Mouse (Mus musculus) layer of hippocampus, adult 18-20 months (tissue): ENCODE results near the gene Gm960. TPM values are rescaled to one million over a fixed set of nuclear protein-coding genes. Genes with fewer than 3 reads are reported as not detected.

Experiments
- DNase-seq, 2 experiments: peaks; one replicate each; pipeline ENCODE4 v3.0.0; 2022; ENCODE audit warnings: low spot score in 2 of 2
- long read RNA-seq: library from polyadenylated mRNA; stranded (forward); transcript quantifications from one replicate; pipeline ENCODE4 v2.0.0, GENCODE M21; 2021
- total RNA-seq, 2 experiments: library from RNA; stranded (reverse); gene quantifications; 2 replicates each; pipeline ENCODE4 v1.2.3; 2021

Gene Gm960
- 1 to 10 TPM; 1.1 to 1.6 TPM for total RNA-seq
- long read RNA-seq, partial matches to known transcripts, result 0 of 1 reads
- long read RNA-seq, other reads (novel, unspliced or antisense), result 1 of 1 reads

- DNase-seq, result peak; percentile 83 to 93
Observed at GRCm38 (mm10) chr19:4698205-4698677, at the start of gene Gm960. TSS of gene Gm960 (minus strand) at chr19:4698668.

DNA sequence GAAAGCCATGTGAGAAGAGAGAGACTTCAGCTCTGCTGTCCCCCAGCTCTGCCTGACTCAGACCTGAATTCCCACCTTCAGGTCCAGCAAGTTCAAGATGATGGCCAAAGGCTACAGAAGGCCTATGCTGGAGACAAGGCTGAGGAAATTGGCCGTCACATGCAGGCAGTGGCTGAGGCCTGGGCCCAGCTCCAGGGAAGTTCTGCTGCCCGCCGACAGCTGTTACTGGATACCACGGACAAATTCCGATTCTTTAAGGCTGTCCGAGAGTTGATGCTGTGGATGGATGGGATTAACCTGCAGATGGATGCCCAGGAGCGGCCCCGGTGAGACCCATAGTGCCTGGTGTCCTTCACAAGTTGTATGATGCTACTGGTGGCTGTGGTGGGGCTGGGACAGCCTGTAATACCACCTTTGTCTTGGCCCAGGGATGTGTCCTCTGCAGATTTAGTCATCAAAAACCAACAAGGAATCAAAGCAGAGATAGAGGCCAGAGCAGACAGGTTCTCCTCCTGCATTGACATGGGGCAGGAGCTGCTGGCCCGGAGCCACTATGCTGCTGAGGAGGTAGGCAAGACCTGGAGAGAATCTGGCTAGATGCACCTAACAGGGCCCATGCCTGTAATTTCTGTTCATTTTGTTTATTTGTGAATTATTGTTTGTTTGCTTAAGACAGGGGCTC, 49.3 kb upstream of the Gm960 start:
- no peak for DNase-seq

- no peak for DNase-seq
Observed at GRCm38 (mm10) chr19:4746611-4747010, 48.1 kb upstream of the Gm960 start.

GRCm38 (mm10) chr19:4745681-4746080, 47.2 kb upstream of the Gm960 start:
- no peak for DNase-seq

- no peak for DNase-seq
Observed at GRCm38 (mm10) chr19:4745057-4745456, 46.6 kb upstream of the Gm960 start.

GRCm38 (mm10) chr19:4744026-4744425, 45.6 kb upstream of the Gm960 start:
- DNase-seq, result no peak

DNA sequence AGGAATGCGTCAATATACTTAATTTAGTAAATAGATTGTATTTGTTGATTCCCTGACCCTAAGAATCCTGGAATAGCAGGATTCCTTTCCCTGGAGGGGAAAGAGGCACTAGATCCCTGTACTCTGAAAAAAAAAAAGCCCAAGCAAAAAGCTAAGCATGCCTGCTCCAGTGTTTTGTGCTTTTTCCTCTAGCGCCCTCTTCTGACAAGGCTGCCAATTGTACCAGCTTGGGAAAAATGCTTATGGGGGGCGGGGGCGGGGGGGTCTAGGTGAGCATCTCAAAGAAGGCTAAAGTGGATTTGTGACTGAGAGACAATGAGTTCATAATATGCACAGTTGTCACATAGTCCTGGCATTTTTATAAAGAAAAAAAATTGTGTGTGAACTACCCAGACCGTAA, 45.1 kb upstream of the Gm960 start:
- DNase-seq, result peak in 1 of 2 experiments; percentile 55

DNA sequence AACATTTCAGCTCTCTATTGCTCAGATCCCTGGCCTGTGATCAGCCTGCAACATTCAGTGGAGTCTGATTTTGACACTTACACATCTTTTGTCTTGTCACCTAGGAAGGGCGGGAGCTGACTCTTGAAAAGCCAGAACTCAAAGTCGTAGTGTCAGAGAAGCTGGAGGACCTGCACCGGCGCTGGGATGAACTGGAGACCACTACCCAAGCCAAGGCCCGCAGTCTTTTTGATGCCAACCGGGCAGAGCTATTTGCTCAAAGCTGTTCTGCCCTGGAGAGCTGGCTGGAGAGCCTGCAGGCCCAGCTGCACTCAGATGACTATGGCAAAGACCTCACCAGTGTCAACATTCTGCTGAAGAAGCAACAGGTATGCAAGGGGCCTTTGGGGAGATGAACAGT, 43.8 kb upstream of the Gm960 start:
- no peak for DNase-seq

GRCm38 (mm10) chr19:4741482-4741881, 43.0 kb upstream of the Gm960 start:
- no peak for DNase-seq

- DNase-seq, result no peak
Observed at GRCm38 (mm10) chr19:4739762-4740161, 41.3 kb upstream of the Gm960 start.

GRCm38 (mm10) chr19:4739053-4739452, 40.6 kb upstream of the Gm960 start:
- DNase-seq, result no peak

GRCm38 (mm10) chr19:4737866-4738265, 39.4 kb upstream of the Gm960 start:
- DNase-seq, result no peak

DNA sequence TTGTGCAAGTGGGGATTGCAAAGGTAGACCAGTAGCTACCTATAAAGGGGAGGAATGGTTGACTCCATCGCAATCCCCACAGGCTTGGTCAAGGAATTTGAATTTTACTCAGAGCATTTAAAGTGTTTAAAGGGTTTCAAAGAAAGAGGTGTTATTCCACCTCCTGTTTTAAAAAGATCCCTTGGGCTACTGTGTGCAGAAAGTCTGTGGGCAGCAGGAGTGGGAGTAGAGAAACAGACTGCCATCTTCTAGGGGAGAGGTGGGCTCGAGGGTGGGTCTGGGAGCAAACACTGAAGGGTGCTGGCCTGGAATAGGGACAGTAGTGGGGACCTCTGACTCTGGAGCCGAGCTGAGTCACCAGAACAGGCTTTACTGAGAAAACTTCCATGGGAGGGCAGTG, 34.6 kb upstream of the Gm960 start:
- DNase-seq, result no peak

DNA sequence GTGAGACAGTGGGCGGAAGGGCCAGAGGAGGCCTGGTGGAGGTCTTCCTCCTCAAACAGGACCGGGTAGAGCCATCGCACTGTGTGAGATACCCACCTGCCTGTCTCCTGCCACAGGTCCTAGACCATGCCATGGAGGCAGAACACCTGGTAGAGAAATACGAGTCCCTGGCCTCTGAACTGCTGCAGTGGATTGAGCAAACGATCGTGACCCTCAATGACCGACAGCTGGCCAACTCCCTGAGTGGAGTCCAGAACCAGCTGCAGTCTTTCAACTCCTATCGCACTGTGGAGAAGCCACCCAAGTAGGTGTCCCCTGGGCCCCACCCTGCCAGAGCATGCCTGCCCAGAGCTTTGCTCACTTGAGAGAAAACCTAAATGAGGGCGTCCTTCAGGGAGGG, 30.7 kb upstream of the Gm960 start:
- DNase-seq, result no peak

DNA sequence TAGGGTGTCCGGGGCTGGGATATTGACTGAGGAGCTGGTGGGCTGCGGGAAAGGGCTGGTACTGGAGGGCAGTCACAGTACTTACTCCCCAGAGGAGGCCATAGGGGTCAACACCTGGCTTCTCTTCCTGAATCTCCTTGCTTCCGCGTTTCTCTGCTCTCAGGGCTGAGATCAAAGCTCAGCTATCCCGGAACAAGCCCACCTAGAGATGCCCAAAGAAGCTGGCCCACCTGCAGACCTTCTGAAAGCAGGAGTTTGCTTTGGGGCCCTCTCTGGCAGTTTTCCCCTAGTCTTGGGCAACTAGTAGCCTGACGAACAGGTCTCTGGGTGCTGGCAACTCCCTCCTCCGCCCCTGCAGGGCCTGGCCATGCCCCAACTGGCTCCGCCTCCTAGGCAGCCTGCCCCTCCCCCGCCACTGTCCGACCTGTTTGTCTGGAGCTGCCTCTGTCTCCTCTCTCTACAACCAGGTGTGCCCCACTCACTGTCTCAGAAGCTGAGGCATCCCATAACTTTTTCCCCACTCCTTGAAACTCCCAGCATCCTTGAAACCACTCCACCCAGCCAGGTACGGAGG, 22.3 kb upstream of the Gm960 start:
- no peak for DNase-seq

- DNase-seq, result no peak
Observed at GRCm38 (mm10) chr19:4720112-4720511, 21.6 kb upstream of the Gm960 start.

DNA sequence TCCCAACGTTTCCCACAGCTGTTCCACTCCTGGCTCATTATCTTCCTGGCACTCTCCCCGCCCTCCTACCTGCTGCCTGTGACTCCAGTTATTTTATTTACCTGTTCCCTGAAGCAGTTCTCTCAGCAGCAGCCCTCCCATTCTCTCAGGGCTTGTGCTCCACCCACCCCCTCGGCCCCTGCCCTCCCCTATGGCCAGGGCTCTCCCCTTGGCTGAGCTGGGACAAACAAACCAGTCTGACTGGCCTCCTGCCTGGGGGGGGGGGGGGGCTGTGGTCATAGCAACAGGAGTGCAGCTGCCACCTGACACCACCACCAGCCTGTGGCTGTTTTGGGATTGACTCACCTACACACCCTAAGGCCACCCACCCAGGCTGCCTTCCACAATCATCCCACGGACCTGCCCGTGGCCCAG, 20.9 kb upstream of the Gm960 start:
- no peak for DNase-seq

DNA sequence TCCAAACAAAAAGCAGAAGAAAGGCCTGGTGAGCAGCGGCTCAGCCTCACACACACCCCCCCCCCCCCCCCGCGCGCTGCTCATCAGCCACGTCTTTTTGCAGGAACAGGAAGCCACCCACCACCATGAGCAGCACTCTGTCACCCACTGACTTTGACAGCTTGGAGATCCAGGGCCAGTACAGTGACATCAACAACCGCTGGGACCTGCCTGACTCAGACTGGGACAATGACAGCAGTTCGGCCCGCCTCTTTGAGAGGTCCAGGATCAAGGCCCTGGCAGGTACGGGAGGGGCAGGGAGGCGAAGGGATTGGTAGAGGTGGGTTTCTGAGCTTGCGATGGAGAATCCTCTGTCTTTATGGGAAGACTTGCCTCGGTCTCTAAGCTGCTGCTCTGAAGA, 20.2 kb upstream of the Gm960 start:
- DNase-seq, result peak in 1 of 2 experiments; percentile 59

DNA sequence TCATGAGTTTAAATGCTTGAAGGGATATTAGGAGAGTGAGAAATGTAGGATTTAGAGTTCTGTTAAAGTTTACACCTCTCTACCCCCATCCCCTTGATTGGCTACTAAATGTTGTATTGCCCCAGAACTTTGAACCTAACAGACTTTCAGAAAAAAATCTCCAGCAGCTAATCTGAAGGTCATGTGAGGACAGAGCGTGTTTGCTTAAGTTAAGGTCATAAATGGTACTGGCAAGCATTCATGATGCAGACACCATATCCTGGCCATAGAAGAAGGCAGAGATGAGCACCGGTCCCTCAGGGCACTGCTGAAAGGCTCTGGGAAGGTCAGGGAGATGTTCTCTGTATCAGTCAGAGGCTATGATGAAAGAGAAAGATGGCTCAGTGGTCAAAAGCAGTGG, 18.8 kb upstream of the Gm960 start:
- DNase-seq, result no peak

GRCm38 (mm10) chr19:4716756-4717155, 18.3 kb upstream of the Gm960 start:
- DNase-seq, result no peak

DNA sequence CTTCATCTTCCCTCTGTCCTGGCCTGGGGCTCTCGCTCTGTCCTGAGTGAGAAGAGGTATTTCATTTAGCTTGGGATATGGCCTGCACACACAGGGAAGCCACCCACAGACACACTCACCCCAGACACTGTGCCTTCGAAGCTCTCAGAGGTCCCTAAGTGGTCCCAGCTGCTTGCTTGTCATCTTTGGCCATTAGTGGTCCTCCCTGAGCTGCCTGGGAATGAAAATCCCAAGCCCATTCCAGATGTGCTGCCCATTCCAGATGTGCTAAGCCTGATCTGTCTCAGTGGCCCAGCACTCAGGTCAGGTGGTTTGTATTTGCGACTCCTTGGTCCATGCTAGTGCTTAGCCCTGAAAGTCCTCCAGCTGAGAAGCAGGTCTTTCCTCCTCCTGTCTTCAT, 15.4 kb upstream of the Gm960 start:
- DNase-seq, result peak in 1 of 2 experiments; percentile 11

- DNase-seq, result peak in 1 of 2 experiments; percentile 43
Observed at GRCm38 (mm10) chr19:4712781-4713526, 14.5 kb upstream of the Gm960 start.
